Mouse (Mus musculus) lung, postnatal 0 days (tissue): Measurements from ENCODE around the gene Banp. TPM values are rescaled to one million over a fixed set of nuclear protein-coding genes. Genes with fewer than 3 reads are reported as not detected.

Experiments
- ATAC-seq: fragments of 200-750 bp; cut with Nextera tagmentation; 2 replicates; pipeline ENCODE4 v1.8.0; 2017; ENCODE audit warnings: moderate library complexity
- DNase-seq: peaks from one replicate; pipeline ENCODE4 v3.0.0-alpha.2; 2016; ENCODE audit warnings: low spot score
- H3K27ac ChIP-seq: fragments of 300-500 bp; sonication (generic); 2 replicates; pipeline ENCODE4 v1.5.1; 2014; ENCODE audit warnings: antibody characterized with exemption, mild to moderate bottlenecking, low read length, mixed read lengths
- H3K27me3 ChIP-seq: fragments of 300-500 bp; sonication (generic); replicated peaks from 2 replicates; pipeline ENCODE4 v1.6.1; 2014; ENCODE audit warnings: low read length, mixed read lengths; ENCODE audit not compliant: insufficient read depth
- H3K36me3 ChIP-seq: fragments of 300-500 bp; sonication (generic); 2 replicates; pipeline ENCODE4 v1.6.1; 2014; ENCODE audit warnings: low read length, mixed read lengths; ENCODE audit not compliant: insufficient read depth
- H3K4me1 ChIP-seq: fragments of 300-500 bp; sonication (generic); 2 replicates; pipeline ENCODE4 v1.6.1; 2014; ENCODE audit warnings: antibody characterized with exemption, low read depth, low read length, mixed read lengths; ENCODE audit not compliant: insufficient read depth
- H3K4me2 ChIP-seq: fragments of 300-500 bp; sonication (generic); replicated peaks from 2 replicates; pipeline ENCODE4 v1.6.1; 2014; ENCODE audit warnings: low read depth, mild to moderate bottlenecking, low read length, moderate library complexity, mixed read lengths
- H3K4me3 ChIP-seq: fragments of 300-500 bp; sonication (generic); 2 replicates; pipeline ENCODE4 v1.5.1; 2014; ENCODE audit warnings: low read depth, low read length
- H3K9ac ChIP-seq: fragments of 300-500 bp; sonication (generic); replicated peaks from 2 replicates; pipeline ENCODE4 v1.6.1; 2014; ENCODE audit warnings: low read depth, mild to moderate bottlenecking
- H3K9me3 ChIP-seq: fragments of 300-500 bp; sonication (generic); 2 replicates; pipeline ENCODE4 v1.6.1; 2016; ENCODE audit warnings: low read length, mixed read lengths
- CTCF ChIP-seq: IDR thresholded peaks from 2 replicates; pipeline ENCODE4 v1.5.1; 2016; ENCODE audit warnings: antibody characterized with exemption, mild to moderate bottlenecking
- EP300 ChIP-seq: IDR thresholded peaks from 2 replicates; pipeline ENCODE4 v1.6.1; 2016; ENCODE audit warnings: antibody characterized with exemption, mild to moderate bottlenecking, control low read depth
- WGBS: fragments of 180-500 bp; shearing (Covaris S2); extraction: QIAGEN DNeasy Blood & Tissue Kit; methylation state at CpG from one replicate; pipeline ENCODE4 v1.1.7; 2014; 5-methylcytosine and 5-hydroxymethylcytosine counted together
- polyA plus RNA-seq: library from polyadenylated mRNA; unstranded; fragments of >200 nt; fragmentation: Nextera tagmentation; extraction: Ambion mirVana; gene quantifications from 2 replicates; pipeline ENCODE4 v1.2.1, GENCODE M21; 2015

Banp gene
- polyA plus RNA-seq, 1 experiment from 2014 or later = 17.1 TPM

- WGBS = 81% methylated on average over 5 of the region's 5 CpGs
- DNase-seq (peak; percentile 42), ATAC-seq (no peak)
- no peak overlapping the region for H3K9ac ChIP-seq
- H3K4me3 ChIP-seq = no peak overlapping the region
- H3K9me3 ChIP-seq = no peaks in the 10 kb centered on the region
- H3K27me3 ChIP-seq = no peaks in the 10 kb centered on the region
- TF ChIP-seq CTCF = no peak
- TF ChIP-seq EP300 = no peak
- H3K4me2 ChIP-seq = no peak overlapping the region
- H3K27ac ChIP-seq = no peak overlapping the region
- H3K36me3 ChIP-seq = no peaks in the 10 kb centered on the region; the same call in 1 of the 2 replicates
- H3K4me1 ChIP-seq = no peaks in the 10 kb centered on the region
Measured at GRCm38 (mm10) chr8:122004131-122004530, 54.6 kb downstream of the Banp start.

- DNase-seq (no peak), ATAC-seq (no peak)
- Histone ChIP-seq H3K9me3 (no peaks in the 10 kb centered on the region), H3K36me3 (no peaks in the 10 kb centered on the region; the same call in 1 of the 2 replicates), H3K4me1 (no peaks in the 10 kb centered on the region), H3K4me3 (no peak overlapping the region), H3K4me2 (no peak overlapping the region), H3K27me3 (no peaks in the 10 kb centered on the region), H3K9ac (no peak overlapping the region), H3K27ac (no peak overlapping the region)
- TF ChIP-seq CTCF (no peak), EP300 (no peak)
- 95% methylated on average over 24 of the region's 25 CpGs for WGBS
Measured at GRCm38 (mm10) chr8:122005422-122006204, 56.1 kb downstream of the Banp start.

- no peak overlapping the region for H3K9ac ChIP-seq
- DNase-seq = no peak
- H3K36me3 ChIP-seq = no peaks in the 10 kb centered on the region; the same call in 1 of the 2 replicates
- H3K4me3 ChIP-seq = no peak overlapping the region
- WGBS = 87% methylated on average over 13 of the region's 13 CpGs
- H3K4me2 ChIP-seq = no peak overlapping the region
- no peaks in the 10 kb centered on the region for H3K4me1 ChIP-seq
- no peaks in the 10 kb centered on the region for H3K9me3 ChIP-seq
- H3K27me3 ChIP-seq = no peaks in the 10 kb centered on the region
- no peak for ATAC-seq
- no peak for TF ChIP-seq EP300
- TF ChIP-seq CTCF = no peak
- H3K27ac ChIP-seq = no peak overlapping the region
Measured at GRCm38 (mm10) chr8:122006688-122007484, 57.3 kb downstream of the Banp start.

GRCm38 (mm10) chr8:122008395-122008794, 58.8 kb downstream of the Banp start:
- H3K27me3 ChIP-seq = no peaks in the 10 kb centered on the region
- TF ChIP-seq EP300 = no peak
- H3K27ac ChIP-seq = no peak overlapping the region
- WGBS = 92% methylated on average over 5 of the region's 5 CpGs
- DNase-seq = no peak
- no peaks in the 10 kb centered on the region; the same call in 1 of the 2 replicates for H3K36me3 ChIP-seq
- H3K4me2 ChIP-seq = no peak overlapping the region
- H3K9ac ChIP-seq = no peak overlapping the region
- H3K9me3 ChIP-seq = no peaks in the 10 kb centered on the region
- ATAC-seq = no peak
- no peaks in the 10 kb centered on the region for H3K4me1 ChIP-seq
- no peak overlapping the region for H3K4me3 ChIP-seq

GRCm38 (mm10) chr8:122010638-122011037, 61.1 kb downstream of the Banp start:
- H3K4me1 ChIP-seq = no peaks in the 10 kb centered on the region
- H3K27me3 ChIP-seq = no peaks in the 10 kb centered on the region
- no peak for DNase-seq
- 79% methylated on average over 5 of the region's 5 CpGs for WGBS
- no peak for ATAC-seq
- H3K27ac ChIP-seq = no peak overlapping the region
- H3K9ac ChIP-seq = no peak overlapping the region
- TF ChIP-seq EP300 = no peak
- no peak for TF ChIP-seq CTCF
- H3K36me3 ChIP-seq = no peaks in the 10 kb centered on the region; the same call in 1 of the 2 replicates
- H3K4me3 ChIP-seq = no peak overlapping the region
- H3K4me2 ChIP-seq = no peak overlapping the region
- H3K9me3 ChIP-seq = no peaks in the 10 kb centered on the region

- H3K27me3 ChIP-seq = no peaks in the 10 kb centered on the region
- ATAC-seq (no peak), DNase-seq (no peak)
- H3K9ac ChIP-seq = no peak overlapping the region
- TF ChIP-seq CTCF (peak; percentile 30; the same call in 1 of the 2 replicates), EP300 (no peak)
- H3K4me3 ChIP-seq = no peak overlapping the region
- no peak overlapping the region for H3K27ac ChIP-seq
- H3K9me3 ChIP-seq = no peaks in the 10 kb centered on the region
- no peaks in the 10 kb centered on the region; the same call in 1 of the 2 replicates for H3K36me3 ChIP-seq
- H3K4me2 ChIP-seq = no peak overlapping the region
- H3K4me1 ChIP-seq = no peaks in the 10 kb centered on the region
- WGBS = 63% methylated on average over 7 of the region's 7 CpGs
Measured at GRCm38 (mm10) chr8:122011066-122011588, 61.6 kb downstream of the Banp start.
